Mouse (Mus musculus) heart, adult 2 months (tissue): ENCODE data around the gene Svbp.

Experiments used
- CTCF ChIP-seq: fragments of 200-600 bp; IDR thresholded peaks from 2 replicates; pipeline ENCODE4 v1.8.1; 2022; ENCODE audit warnings: antibody characterized with exemption, mild to moderate bottlenecking, moderate library complexity
- POLR2A ChIP-seq: fragments of 200-500 bp; IDR thresholded peaks from 2 replicates; pipeline ENCODE4 v1.6.1; 2011; ENCODE audit warnings: mild to moderate bottlenecking, low read depth, low read length, control low read depth; ENCODE audit not compliant: insufficient read depth

DNA sequence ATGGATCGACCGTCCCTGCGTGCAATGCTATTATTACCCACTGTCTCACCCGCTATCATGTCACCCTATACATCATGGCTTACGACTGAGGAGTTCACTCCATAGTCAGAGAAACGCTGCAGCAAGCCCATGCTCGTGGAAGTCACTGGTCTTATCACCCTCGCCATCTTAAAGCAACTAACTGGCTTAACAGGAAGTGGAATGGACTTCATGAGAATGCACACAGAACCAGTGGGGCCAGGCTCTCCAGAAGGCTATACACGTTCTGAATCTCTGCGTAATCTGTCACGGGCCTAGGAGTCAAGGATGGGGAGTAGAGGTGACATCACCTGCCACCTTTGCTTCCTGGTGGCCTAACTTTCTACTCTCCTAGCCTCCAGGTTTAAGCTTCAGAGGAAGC, 46.4 kb upstream of the Svbp start:
- TF ChIP-seq CTCF (no peak), POLR2A (no peak)
